Mouse (Mus musculus): ENCODE results near the gene Appl1. TPM values are rescaled to one million over a fixed set of nuclear protein-coding genes. Genes with fewer than 3 reads are reported as not detected.

The Appl1 gene
- 52.0 and 54.2 TPM in 2 replicates for polyA plus RNA-seq (2016; fragmentation: Nextera tagmentation; extraction: Ambion mirVana)

DNA sequence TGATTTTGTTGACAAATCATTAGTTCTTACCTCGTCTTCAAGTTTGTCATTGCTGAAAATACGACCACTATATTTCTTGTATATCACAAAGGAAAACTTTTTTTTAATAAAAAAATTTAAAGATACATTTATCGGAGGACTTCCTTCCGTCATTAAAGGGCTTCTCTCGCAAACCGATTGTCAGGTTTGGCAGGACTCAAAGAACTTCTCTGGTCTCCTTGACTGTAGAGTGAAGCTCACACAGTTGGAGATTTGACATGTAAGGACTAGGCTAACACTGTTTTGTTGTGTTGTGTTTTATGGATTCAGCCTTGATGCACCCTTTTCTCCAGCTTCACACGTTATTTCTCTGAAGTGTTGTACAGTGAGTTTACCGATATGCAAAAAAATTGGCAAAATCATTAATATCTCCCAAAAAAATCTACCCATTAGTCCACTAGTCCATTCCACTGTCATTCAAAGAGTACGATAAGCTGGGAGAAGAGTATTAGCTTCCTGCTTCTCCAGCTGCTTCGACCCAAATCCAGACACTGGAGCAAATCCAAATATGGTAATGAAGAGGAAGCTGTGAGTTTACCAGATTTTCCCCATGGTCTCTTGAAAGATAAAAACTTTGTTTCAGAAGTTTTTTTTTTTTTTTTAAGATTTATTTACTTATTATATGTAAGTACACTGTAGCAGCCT is at the start of gene Appl1:
Gene Appl1, minus strand, starts transcription at position 127 of the 684 bp plus-strand sequence.
- peak within 1 kb of the TSS; percentile 90 for H3K27ac ChIP-seq
- WGBS: 56% methylated on average over 10 of the region's 10 CpGs

DNA sequence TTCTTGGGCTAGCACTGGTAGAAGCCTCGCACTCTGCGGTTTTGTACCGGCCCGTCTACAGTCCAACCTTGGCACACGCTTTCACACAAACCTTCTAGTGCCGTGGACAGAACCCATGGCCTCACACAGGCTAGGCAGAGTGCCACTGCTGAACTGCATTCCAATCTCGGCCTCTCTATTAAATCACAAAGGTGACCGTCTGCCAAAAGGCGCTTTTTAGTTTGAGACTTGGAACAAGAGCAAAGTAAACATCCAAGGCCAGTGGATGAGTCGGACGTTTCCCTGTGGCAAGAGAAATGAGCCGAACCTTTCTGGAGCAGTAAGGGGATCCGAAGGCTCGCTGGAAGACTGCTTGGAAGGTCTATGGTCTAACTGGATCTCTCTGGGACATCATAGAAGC is 48.8 kb upstream of the Appl1 start:
- no peak overlapping the region for H3K9ac ChIP-seq
- H3K9me3 ChIP-seq: no peaks in the 10 kb centered on the region
- ATAC-seq (ENCODE audit: low FRiP score): no peak
- 92% methylated on average over 14 of the region's 14 CpGs for WGBS
- H3K4me1 ChIP-seq: no peaks in the 10 kb centered on the region
- H3K4me3 ChIP-seq (replicated peaks): no peak overlapping the region
- no peak overlapping the region for H3K4me2 ChIP-seq
- H3K27me3 ChIP-seq: no peaks in the 10 kb centered on the region
- H3K36me3 ChIP-seq (replicated peaks): no peaks in the 10 kb centered on the region
- H3K27ac ChIP-seq: no peak overlapping the region

More for the DNA sequence above, at the start of gene Appl1:
- H3K9ac ChIP-seq: peak within 1 kb of the TSS; percentile 88
- H3K36me3 ChIP-seq (replicated peaks): no peaks in the 10 kb centered on the region
- peaks cover 11% of the 10 kb centered on the region for H3K4me1 ChIP-seq
- no peak for ATAC-seq (ENCODE audit: low FRiP score)
- peak within 1 kb of the TSS; percentile 60 for H3K4me2 ChIP-seq
- no peaks in the 10 kb centered on the region for H3K9me3 ChIP-seq
- 0 out of 2 replicates have a peak, but pooled peaks cover 4% of the 10 kb centered on the region for H3K27me3 ChIP-seq
- peak within 1 kb of the TSS; percentile 94 for H3K4me3 ChIP-seq (replicated peaks)

DNA sequence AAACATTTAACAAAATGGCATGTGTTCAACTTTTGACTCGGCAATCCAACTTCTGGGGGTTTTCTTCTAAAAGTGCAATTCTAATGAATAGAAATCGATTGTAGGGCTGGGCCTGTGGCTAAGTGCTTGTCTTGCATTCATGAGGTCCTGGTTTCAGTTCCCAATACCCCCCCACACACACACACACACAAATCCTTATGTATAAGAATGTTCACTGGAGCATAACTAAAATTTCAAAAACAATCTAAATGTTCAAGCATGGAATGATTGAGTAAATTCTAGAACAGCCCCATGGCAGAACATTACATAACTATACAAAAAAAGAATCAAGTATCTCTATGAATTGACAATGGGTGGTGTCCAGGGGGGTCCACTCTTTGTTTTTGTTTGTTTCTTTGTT is 46.9 kb upstream of the Appl1 start:
- Histone ChIP-seq H3K9me3 (no peaks in the 10 kb centered on the region), H3K27me3 (no peaks in the 10 kb centered on the region), H3K36me3 (replicated peaks) (no peaks in the 10 kb centered on the region), H3K27ac (no peak overlapping the region), H3K9ac (no peak overlapping the region), H3K4me2 (no peak overlapping the region), H3K4me3 (replicated peaks) (no peak overlapping the region), H3K4me1 (no peaks in the 10 kb centered on the region)
- 95% methylated on average over 2 of the region's 2 CpGs for WGBS
- no peak for ATAC-seq (ENCODE audit: low FRiP score)

DNA sequence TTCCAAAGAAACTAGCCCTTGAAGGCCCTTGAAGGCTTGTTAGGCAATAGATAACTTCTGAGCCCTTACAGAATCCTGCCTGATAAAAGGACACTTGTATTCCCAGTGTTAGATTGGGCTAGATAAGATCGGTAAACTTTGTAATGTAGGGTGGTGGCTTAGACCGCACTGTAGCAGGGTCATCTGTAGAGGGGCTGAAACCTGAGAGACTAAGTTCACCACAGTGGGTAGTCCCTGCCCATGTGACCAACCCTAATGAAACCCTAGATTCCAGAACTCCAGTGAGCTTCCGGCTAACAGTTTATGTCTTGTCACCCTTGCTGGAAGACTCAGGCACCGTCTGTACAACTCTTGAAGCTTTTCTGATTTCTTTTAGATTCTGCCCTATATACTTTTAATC is 42.6 kb upstream of the Appl1 start:
- no peaks in the 10 kb centered on the region for H3K27me3 ChIP-seq

DNA sequence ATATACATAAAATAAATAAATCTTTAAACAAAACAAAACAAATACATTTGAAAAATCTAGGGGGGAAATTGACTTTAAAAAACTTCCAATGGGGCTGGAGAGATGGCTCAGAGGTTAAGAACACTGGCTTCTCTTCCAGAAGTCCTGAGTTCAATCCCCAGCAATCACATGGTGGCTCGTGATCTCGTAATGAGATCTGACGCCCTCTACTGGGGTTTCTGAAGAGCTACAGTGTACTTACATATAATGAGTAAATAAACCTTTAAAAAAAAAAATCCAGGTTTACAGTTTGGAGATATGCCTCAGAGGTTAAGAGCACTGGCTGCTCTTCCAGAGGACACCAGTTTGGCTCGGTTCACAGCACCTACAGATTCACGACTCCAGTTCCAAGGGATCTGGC is 40.5 kb upstream of the Appl1 start:
- Histone ChIP-seq H3K4me1 (no peaks in the 10 kb centered on the region), H3K27me3 (peaks cover 7% of the 10 kb centered on the region; the same call in 1 of the 2 replicates), H3K9me3 (no peaks in the 10 kb centered on the region), H3K9ac (no peak overlapping the region), H3K4me3 (replicated peaks) (no peak overlapping the region), H3K27ac (no peak overlapping the region), H3K36me3 (replicated peaks) (no peaks in the 10 kb centered on the region), H3K4me2 (no peak overlapping the region)
- no peak for ATAC-seq (ENCODE audit: low FRiP score)
- 88% methylated on average over 5 of the region's 5 CpGs for whole genome bisulfite sequencing

More for the DNA sequence above, 42.6 kb upstream of the Appl1 start:
- no peak for ATAC-seq (ENCODE audit: low FRiP score)
- H3K9ac ChIP-seq: no peak overlapping the region
- H3K4me3 ChIP-seq (replicated peaks): no peak overlapping the region
- no peaks in the 10 kb centered on the region for H3K36me3 ChIP-seq (replicated peaks)
- H3K4me1 ChIP-seq: no peaks in the 10 kb centered on the region
- no peak overlapping the region for H3K4me2 ChIP-seq
- H3K27ac ChIP-seq: no peak overlapping the region
- WGBS: 82% methylated on average over 4 of the region's 4 CpGs
- H3K9me3 ChIP-seq: no peaks in the 10 kb centered on the region

DNA sequence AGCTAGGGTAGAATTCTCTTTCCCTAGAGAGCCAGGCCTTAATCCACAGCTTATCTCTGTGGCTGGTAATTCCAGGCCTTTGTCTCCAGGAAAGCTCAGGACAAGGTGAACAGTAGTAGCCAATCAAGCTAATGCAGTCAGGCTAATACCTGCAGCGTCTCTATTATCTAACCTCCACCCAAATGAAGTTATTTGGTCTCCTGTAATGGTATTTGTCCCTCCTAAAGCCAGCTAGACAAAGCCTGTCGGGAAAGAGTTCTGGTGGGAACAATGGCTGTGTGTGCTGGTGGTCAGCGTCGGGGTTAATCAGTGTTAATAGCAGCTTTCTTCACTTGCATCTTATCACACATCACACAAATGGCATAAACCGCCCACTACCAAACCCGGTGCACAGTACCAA is 34.9 kb upstream of the Appl1 start:
- H3K4me1 ChIP-seq: peaks cover 4% of the 10 kb centered on the region; the same call in 1 of the 2 replicates
- no peak overlapping the region for H3K4me3 ChIP-seq (replicated peaks)
- H3K9me3 ChIP-seq: no peaks in the 10 kb centered on the region
- peaks cover 40% of the 10 kb centered on the region for H3K27me3 ChIP-seq
- no peak overlapping the region for H3K9ac ChIP-seq
- no peak overlapping the region for H3K4me2 ChIP-seq
- 5% methylated on average over 6 of the region's 6 CpGs for WGBS
- no peak overlapping the region for H3K27ac ChIP-seq
- ATAC-seq (ENCODE audit: low FRiP score): no peak
- H3K36me3 ChIP-seq (replicated peaks): no peaks in the 10 kb centered on the region

DNA sequence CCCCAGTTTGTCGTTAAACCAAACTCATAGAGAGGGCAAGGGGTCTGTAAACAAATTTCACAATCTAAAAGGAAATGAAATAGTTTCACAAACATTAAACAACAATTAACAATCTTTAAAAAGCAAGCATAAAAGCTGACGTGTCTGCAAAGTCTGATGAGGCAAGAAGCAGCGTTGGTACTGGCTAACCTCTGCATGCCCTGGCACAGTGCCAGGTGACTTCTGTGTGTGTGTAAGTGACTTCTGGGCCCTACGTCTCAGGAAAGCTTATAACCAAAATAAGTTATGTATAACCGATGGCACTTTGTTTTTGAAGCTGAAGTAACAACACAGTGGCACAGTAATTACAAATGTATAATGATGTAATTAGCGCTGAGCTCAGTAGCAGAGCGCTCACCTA is 33.9 kb upstream of the Appl1 start:
- no peak overlapping the region for H3K9ac ChIP-seq
- peaks cover 4% of the 10 kb centered on the region; the same call in 1 of the 2 replicates for H3K4me1 ChIP-seq
- H3K36me3 ChIP-seq (replicated peaks): no peaks in the 10 kb centered on the region
- H3K27me3 ChIP-seq: peaks cover 47% of the 10 kb centered on the region
- ATAC-seq (ENCODE audit: low FRiP score): no peak
- H3K4me3 ChIP-seq (replicated peaks): no peak overlapping the region
- WGBS: 79% methylated on average over 7 of the region's 7 CpGs
- no peaks in the 10 kb centered on the region for H3K9me3 ChIP-seq
- no peak overlapping the region for H3K27ac ChIP-seq
- H3K4me2 ChIP-seq: no peak overlapping the region

DNA sequence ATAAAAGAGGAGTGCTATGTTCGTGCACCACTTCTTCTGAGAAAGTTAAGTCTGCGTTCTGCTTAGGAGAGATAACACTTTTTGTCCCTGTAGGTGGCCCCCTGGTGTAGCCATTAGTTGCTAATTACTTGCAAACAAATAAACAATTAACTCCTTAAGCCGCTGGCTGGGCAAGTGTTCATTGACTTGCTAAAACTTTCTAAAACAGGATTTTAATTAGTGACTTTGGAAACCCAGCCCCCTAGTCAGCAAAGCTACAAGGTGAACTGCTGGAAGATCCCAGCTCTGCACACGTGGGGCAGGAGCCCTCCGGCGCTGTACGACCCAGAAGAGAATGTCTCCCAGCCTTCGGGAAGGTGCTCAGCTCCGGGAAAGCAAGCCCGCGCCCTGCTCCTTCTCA is 29.4 kb upstream of the Appl1 start:
- Histone ChIP-seq H3K27me3 (peaks cover 52% of the 10 kb centered on the region), H3K4me1 (no peaks in the 10 kb centered on the region), H3K9me3 (no peaks in the 10 kb centered on the region), H3K36me3 (replicated peaks) (no peaks in the 10 kb centered on the region), H3K9ac (no peak overlapping the region), H3K4me3 (replicated peaks) (no peak overlapping the region), H3K27ac (no peak overlapping the region), H3K4me2 (no peak overlapping the region; the same call in 1 of the 2 replicates)
- ATAC-seq (ENCODE audit: low FRiP score): no peak
- under 1% methylated on average over 11 of the region's 11 CpGs for WGBS

DNA sequence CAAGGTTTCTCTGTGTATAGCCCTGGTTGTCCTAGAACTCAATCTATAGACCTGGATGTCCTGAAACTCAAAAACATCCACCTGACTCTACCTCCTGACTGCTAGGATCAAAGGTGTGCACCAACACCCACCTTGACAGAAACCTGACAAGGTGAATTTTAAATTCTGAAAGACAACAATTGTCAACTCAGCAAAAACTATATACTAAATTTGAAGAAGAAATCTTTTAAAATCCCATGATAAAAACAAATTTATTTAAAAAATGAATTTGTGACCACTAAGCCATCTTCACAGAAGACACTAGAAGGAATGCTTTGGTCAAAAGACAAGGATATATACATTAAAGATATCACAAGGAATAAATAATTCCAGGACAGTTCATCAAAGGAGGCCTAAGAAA is 25.2 kb upstream of the Appl1 start:
- no peak for ATAC-seq (ENCODE audit: low FRiP score)
- H3K9ac ChIP-seq: no peak overlapping the region
- H3K27me3 ChIP-seq: peaks cover 38% of the 10 kb centered on the region

DNA sequence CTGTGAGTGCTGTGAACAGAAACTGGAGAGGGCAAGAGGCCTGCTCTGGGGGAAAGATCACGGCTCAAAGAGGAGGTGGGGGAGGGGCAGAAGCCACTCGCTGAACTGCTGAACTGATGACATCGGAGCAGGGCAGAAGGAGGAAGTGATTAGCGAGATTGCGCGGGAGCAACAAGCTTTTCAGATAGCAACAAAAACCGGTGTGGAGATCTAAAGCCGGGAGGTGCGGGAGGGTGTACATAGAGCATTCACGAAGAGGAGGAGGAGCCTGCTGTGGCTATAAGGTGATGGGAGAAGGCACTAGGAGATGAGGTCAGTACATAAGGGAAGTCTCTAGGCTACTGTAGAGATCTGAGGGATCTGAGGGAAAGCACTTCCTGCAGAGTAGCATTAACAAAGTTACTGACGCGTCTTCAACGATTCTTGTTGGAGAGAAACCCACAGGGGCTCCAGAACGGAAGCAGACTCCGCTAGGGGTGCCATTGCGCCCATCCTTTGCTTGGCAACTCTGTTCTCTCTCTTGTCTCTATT is 23.2 kb upstream of the Appl1 start, which contains the start of gene Hesx1:
Gene Hesx1, plus strand, starts transcription at position 206 of the 531 bp plus-strand sequence.
- Histone ChIP-seq H3K4me2 (peak within 1 kb of the TSS; percentile 49), H3K9me3 (no peaks in the 10 kb centered on the region), H3K4me3 (replicated peaks) (peak within 1 kb of the TSS; percentile 27), H3K27ac (no peak within 1 kb of the TSS), H3K27me3 (peaks cover 23% of the 10 kb centered on the region), H3K9ac (no peak within 1 kb of the TSS), H3K36me3 (replicated peaks) (no peaks in the 10 kb centered on the region), H3K4me1 (peaks cover 7% of the 10 kb centered on the region)
- WGBS: 14% methylated on average over 16 of the region's 16 CpGs
- ATAC-seq (ENCODE audit: low FRiP score): no peak

More for the DNA sequence above, 25.2 kb upstream of the Appl1 start:
- H3K27ac ChIP-seq: no peak overlapping the region
- H3K4me2 ChIP-seq: no peak overlapping the region
- no peaks in the 10 kb centered on the region for H3K9me3 ChIP-seq
- H3K4me3 ChIP-seq (replicated peaks): no peak overlapping the region
- H3K4me1 ChIP-seq: peaks cover 7% of the 10 kb centered on the region
- no peaks in the 10 kb centered on the region for H3K36me3 ChIP-seq (replicated peaks)

DNA sequence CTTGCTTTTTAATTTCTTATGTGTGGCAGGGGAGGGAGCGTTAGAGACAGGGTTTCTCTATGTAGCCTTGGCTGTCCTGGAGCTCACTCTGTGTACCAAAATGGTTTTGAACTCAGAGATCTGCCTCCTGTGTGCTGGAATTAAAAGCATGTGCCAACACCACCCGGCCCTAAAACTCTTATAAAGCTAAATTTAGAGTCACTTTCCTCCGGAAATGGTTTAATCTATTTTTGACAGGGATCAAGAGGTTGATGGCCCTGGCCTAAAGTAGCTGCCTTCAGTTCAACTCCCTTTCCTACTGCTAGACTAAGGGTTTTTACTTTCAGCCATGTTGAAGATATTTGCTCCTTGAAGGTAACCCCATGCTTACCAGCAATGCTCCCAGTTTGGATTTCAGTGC is 22.4 kb upstream of the Appl1 start:
- Histone ChIP-seq H3K9me3 (no peaks in the 10 kb centered on the region), H3K4me2 (no peak overlapping the region), H3K27ac (no peak overlapping the region), H3K27me3 (peaks cover 15% of the 10 kb centered on the region), H3K4me3 (replicated peaks) (no peak overlapping the region), H3K36me3 (replicated peaks) (no peaks in the 10 kb centered on the region), H3K9ac (no peak overlapping the region), H3K4me1 (peaks cover 7% of the 10 kb centered on the region)
- no peak for ATAC-seq (ENCODE audit: low FRiP score)
- WGBS: 70% methylated on average over 3 of the region's 3 CpGs

DNA sequence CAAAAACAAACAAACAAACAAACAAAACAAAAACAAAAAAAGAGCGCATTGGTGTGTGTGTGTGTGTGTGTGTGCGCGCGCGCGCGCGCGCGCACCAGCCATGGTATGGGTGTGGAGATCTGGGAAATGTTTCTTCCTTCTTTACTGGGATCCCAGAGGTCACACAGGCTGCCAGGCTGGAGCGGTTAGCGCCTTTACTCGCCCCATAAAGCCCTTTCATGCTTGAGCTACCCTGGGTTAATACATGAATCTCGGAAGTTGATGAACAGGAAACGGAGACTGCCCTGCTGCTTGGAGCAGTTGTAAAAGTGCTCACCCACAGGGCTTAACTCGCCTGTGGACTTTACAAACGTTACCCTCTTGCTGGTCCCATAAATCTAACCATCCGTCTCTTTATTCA is 20.6 kb upstream of the Appl1 start:
- no peak overlapping the region for H3K9ac ChIP-seq
- ATAC-seq (ENCODE audit: low FRiP score): no peak
- H3K4me2 ChIP-seq: no peak overlapping the region
- H3K9me3 ChIP-seq: no peaks in the 10 kb centered on the region
- WGBS: 68% methylated on average over 18 of the region's 18 CpGs
- peaks cover 7% of the 10 kb centered on the region for H3K4me1 ChIP-seq
- peaks cover 10% of the 10 kb centered on the region; the same call in 1 of the 2 replicates for H3K27me3 ChIP-seq
- no peak overlapping the region for H3K27ac ChIP-seq
- H3K36me3 ChIP-seq (replicated peaks): no peaks in the 10 kb centered on the region
- no peak overlapping the region for H3K4me3 ChIP-seq (replicated peaks)

DNA sequence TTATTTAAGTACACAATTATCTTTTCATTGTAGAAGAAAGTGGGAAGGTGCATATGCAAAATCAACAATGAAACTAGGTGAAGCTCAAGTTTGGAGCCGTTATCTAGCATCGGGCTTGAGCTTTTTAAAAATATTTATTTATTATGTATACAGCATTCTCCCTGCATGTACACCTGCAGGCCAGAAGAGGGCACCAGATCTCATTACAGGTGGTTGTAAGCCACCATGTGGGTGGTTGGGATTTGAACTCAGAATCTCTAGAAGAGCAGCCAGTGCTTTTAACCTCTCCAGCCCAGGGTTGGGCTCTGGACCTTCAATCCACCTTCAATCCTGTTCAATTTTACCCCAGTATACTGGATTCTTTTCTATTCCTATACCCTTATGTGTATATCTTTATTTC is 17.7 kb upstream of the Appl1 start:
- Histone ChIP-seq H3K27ac (no peak overlapping the region), H3K4me2 (no peak overlapping the region), H3K27me3 (peaks cover 6% of the 10 kb centered on the region; the same call in 1 of the 2 replicates), H3K9me3 (no peaks in the 10 kb centered on the region), H3K9ac (no peak overlapping the region), H3K36me3 (replicated peaks) (no peaks in the 10 kb centered on the region), H3K4me3 (replicated peaks) (no peak overlapping the region), H3K4me1 (no peaks in the 10 kb centered on the region)
- ATAC-seq (ENCODE audit: low FRiP score): no peak
- WGBS: 76% methylated on average over 2 of the region's 2 CpGs
